Mouse (Mus musculus) stomach, postnatal 0 days (tissue): ENCODE data around the gene Pum1.

Experiments used
- CTCF ChIP-seq: IDR thresholded peaks from 2 replicates; pipeline ENCODE4 v1.5.1; 2016; ENCODE audit warnings: antibody characterized with exemption, low read depth, mild to moderate bottlenecking, moderate library complexity
- EP300 ChIP-seq: optimal IDR thresholded peaks from 2 replicates; pipeline ENCODE3; 2016; ENCODE audit warnings: antibody characterized with exemption

DNA sequence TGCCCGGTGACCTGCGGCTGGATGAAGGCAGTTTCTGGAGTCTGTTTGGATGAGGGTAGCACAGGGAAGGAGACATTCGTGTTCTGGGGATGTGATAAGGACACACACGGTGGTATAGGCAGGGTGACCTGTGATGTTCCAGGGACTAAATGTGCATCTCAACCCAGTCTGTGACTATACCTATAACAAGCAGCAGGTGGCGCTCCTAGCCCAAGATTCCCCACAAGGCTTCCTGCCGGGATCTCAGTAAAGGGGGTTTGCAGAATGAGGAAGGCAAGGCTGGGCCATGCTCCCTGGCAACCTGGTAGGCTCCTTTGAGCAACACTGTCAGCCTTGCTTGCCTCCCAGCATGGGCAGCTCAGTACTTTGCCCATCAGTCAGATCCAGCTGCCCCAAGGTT is 127.1 kb downstream of the Pum1 start:
- TF ChIP-seq EP300 (no peak), CTCF (peak; percentile 93)
